Mouse (Mus musculus): ENCODE measurements around the gene Mettl7a3. TPM values are rescaled to one million over a fixed set of nuclear protein-coding genes. Genes with fewer than 3 reads are reported as not detected.
A peak's percentile ranks its signal among the peaks of the same experiment; 100 is the strongest.

The Mettl7a3 gene
- total RNA-seq, 1 experiment: 0.49 TPM

DNA sequence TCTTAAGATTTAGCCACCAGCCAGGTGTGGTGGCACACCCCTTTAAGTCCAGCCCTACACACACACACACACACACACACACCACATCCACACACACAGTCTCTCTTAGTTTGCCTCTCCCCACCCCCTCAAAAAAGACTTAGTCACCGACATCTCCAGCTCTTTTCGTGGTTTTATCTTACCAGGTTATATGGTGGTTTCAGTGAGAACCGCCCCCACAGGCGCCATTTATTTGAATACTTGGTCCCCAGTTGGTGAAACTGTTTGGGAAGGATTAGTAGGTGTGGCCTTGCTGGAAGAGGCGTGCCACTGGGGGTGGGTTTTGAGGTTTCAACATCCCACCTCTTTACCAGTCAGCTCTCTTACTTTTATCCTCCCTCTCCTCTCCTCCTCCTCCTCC, 36.9 kb upstream of the Mettl7a3 start:
- no peak overlapping the region for H3K27ac ChIP-seq (ENCODE audit: insufficient read depth, low read depth, low read length, poor library complexity, severe bottlenecking)
- no peaks in the 10 kb centered on the region for H3K9me3 ChIP-seq (ENCODE audit: control insufficient read depth, insufficient read depth, low read depth, low read length)
- H3K4me3 ChIP-seq (ENCODE audit: insufficient read depth in 1 of 2, low read depth in 1 of 2, low read length in 2 of 2, poor library complexity in 1 of 2, severe bottlenecking in 1 of 2): no peak overlapping the region
- no peaks in the 10 kb centered on the region for H3K36me3 ChIP-seq (ENCODE audit: control insufficient read depth, insufficient read depth, low read length, poor library complexity, severe bottlenecking)
- in situ Hi-C loops (cut with MboI; ENCODE audit: low sequenced_read_pairs in 2 of 2, unreplicated experiment in 2 of 2): no loop called here
- no peak for DNase-seq (ENCODE audit: low read depth, low spot score)
- TF ChIP-seq CHD2 (IDR thresholded peaks at IDR 0.05; ENCODE audit: low read depth, low read length) (no peak), HCFC1 (IDR thresholded peaks at IDR 0.05; ENCODE audit: borderline replicate concordance, insufficient read depth, low read length) (no peak), ZC3H11A (IDR thresholded peaks at IDR 0.05; ENCODE audit: borderline replicate concordance, low read depth, low read length) (no peak), ZNF384 (IDR thresholded peaks at IDR 0.05; ENCODE audit: low read depth, low read length) (no peak), MAFK (IDR thresholded peaks at IDR 0.05; ENCODE audit: insufficient read depth, low read depth, low read length) (no peak)
- H3K4me1 ChIP-seq (ENCODE audit: control insufficient read depth in 2 of 2, insufficient read depth in 2 of 2, low read length in 2 of 2, poor library complexity in 1 of 2): peaks cover 5 to 15% of the 10 kb centered on the region in 2 experiments; a peak in 3 of 4 replicates
- H3K9ac ChIP-seq (ENCODE audit: insufficient read depth, low read depth, low read length, poor library complexity, severe bottlenecking): no peak overlapping the region

DNA sequence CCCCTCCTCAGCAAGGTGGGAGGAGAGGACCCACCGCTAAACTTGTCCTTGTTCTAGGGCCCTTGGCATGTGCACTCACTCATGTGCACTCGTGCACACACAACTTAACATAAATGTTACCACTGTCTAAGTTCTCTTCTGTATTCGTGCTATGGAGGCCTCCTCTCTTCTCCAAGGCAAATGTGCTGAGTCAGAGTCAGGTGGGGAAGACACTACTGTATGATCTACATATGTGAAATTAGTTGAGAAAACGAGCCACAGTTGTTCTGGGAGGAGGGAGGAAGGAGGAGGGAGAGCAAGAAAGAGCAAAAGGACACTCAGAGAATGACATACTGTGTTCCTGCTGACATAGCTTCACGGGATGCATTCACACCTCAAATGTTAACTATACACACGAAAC, 34.2 kb upstream of the Mettl7a3 start:
- Histone ChIP-seq H3K4me1 (ENCODE audit: control insufficient read depth in 2 of 2, insufficient read depth in 2 of 2, low read length in 2 of 2, poor library complexity in 1 of 2) (peaks cover 6 to 15% of the 10 kb centered on the region in 2 experiments; a peak in 3 of 4 replicates), H3K4me3 (ENCODE audit: insufficient read depth in 1 of 2, low read depth in 1 of 2, low read length in 2 of 2, poor library complexity in 1 of 2, severe bottlenecking in 1 of 2) (no peak overlapping the region), H3K9ac (ENCODE audit: insufficient read depth, low read depth, low read length, poor library complexity, severe bottlenecking) (no peak overlapping the region), H3K36me3 (ENCODE audit: control insufficient read depth, insufficient read depth, low read length, poor library complexity, severe bottlenecking) (no peaks in the 10 kb centered on the region), H3K27ac (ENCODE audit: insufficient read depth, low read depth, low read length, poor library complexity, severe bottlenecking) (peak overlapping the region; percentile 10; the same call in 1 of the 2 replicates), H3K9me3 (ENCODE audit: control insufficient read depth, insufficient read depth, low read depth, low read length) (no peaks in the 10 kb centered on the region)
- TF ChIP-seq ZC3H11A (IDR thresholded peaks at IDR 0.05; ENCODE audit: borderline replicate concordance, low read depth, low read length): no peak
- TF ChIP-seq MAFK (IDR thresholded peaks at IDR 0.05; ENCODE audit: insufficient read depth, low read depth, low read length): peak; percentile 88
- in situ Hi-C loops (cut with MboI; ENCODE audit: low sequenced_read_pairs in 2 of 2, unreplicated experiment in 2 of 2): no loop called here
- no peak for DNase-seq (ENCODE audit: low read depth, low spot score)

DNA sequence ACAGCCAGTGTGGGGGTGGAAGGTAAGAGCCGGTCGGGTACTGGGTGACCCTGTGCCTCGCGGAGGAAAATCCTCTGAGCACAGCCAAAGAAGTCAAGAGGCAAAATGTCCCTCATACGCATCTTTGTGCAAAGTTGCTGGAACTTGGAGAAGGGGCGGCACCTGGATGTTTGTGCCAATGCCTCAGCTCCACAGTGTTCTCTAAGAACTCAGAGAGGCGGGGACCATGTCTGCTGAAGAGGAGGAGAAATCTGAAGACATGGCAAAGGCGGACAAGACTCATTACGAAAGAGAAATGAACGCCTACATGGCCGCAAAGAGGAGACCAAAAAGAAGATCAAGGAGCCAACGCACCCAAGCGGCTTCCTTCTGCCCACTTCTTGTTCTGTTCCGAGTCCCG, 33.2 kb upstream of the Mettl7a3 start:
- H3K9me3 ChIP-seq (ENCODE audit: control insufficient read depth, insufficient read depth, low read depth, low read length): no peaks in the 10 kb centered on the region
- in situ Hi-C loops (cut with MboI; ENCODE audit: low sequenced_read_pairs in 2 of 2, unreplicated experiment in 2 of 2): no loop called here
- H3K27ac ChIP-seq (ENCODE audit: insufficient read depth, low read depth, low read length, poor library complexity, severe bottlenecking): no peak overlapping the region
- peak overlapping the region; percentile 38; the same call in 1 of the 2 replicates for H3K9ac ChIP-seq (ENCODE audit: insufficient read depth, low read depth, low read length, poor library complexity, severe bottlenecking)
- H3K4me3 ChIP-seq (ENCODE audit: insufficient read depth in 1 of 2, low read depth in 1 of 2, low read length in 2 of 2, poor library complexity in 1 of 2, severe bottlenecking in 1 of 2): peak overlapping the region; percentile 36 to 55; a peak in 3 of 4 replicates
- peaks cover 9 to 17% of the 10 kb centered on the region in 2 experiments for H3K4me1 ChIP-seq (ENCODE audit: control insufficient read depth in 2 of 2, insufficient read depth in 2 of 2, low read length in 2 of 2, poor library complexity in 1 of 2)
- TF ChIP-seq CHD2 (IDR thresholded peaks at IDR 0.05; ENCODE audit: low read depth, low read length) (no peak), ZNF384 (IDR thresholded peaks at IDR 0.05; ENCODE audit: low read depth, low read length) (no peak)
- H3K36me3 ChIP-seq (ENCODE audit: control insufficient read depth, insufficient read depth, low read length, poor library complexity, severe bottlenecking): no peaks in the 10 kb centered on the region
- DNase-seq (ENCODE audit: low read depth, low spot score): no peak

DNA sequence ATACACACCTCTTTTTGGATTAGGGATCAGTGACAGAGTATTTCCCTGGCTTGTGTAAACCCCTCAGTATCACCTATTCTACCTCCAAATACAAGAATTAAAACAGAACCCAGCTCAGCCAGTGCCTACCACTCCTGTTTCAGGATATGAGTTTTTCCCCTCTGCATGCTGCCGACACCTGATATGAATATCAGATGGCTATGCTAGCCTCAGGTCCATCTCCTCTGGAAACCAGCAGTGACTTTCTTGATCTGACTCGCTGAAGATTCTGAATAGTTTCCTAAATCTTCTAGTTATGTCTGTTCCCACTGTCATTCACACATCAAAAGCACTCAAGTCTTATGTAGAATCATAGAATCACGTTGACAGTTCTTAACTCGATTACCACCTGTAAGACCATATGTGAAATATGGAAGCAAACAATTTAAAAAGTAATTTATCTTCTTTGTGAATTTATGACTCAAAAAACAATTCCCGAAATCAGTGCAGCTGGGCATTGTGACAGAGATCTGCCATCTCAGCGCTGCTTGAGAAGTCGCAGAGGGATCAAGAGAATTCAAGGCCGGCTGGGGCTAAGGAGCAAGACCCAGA, 31.2 kb upstream of the Mettl7a3 start:
- in situ Hi-C loops (cut with MboI; ENCODE audit: low sequenced_read_pairs in 2 of 2, unreplicated experiment in 2 of 2): no loop called here
- Histone ChIP-seq H3K36me3 (ENCODE audit: control insufficient read depth, insufficient read depth, low read length, poor library complexity, severe bottlenecking) (no peaks in the 10 kb centered on the region), H3K9ac (ENCODE audit: insufficient read depth, low read depth, low read length, poor library complexity, severe bottlenecking) (no peak overlapping the region), H3K4me1 (ENCODE audit: control insufficient read depth in 2 of 2, insufficient read depth in 2 of 2, low read length in 2 of 2, poor library complexity in 1 of 2) (peaks cover 9 to 17% of the 10 kb centered on the region in 2 experiments), H3K4me3 (ENCODE audit: insufficient read depth in 1 of 2, low read depth in 1 of 2, low read length in 2 of 2, poor library complexity in 1 of 2, severe bottlenecking in 1 of 2) (no peak overlapping the region), H3K9me3 (ENCODE audit: control insufficient read depth, insufficient read depth, low read depth, low read length) (no peaks in the 10 kb centered on the region), H3K27ac (ENCODE audit: insufficient read depth, low read depth, low read length, poor library complexity, severe bottlenecking) (no peak overlapping the region; the same call in 1 of the 2 replicates)
- TF ChIP-seq MAFK (IDR thresholded peaks at IDR 0.05; ENCODE audit: insufficient read depth, low read depth, low read length) (no peak), CHD2 (IDR thresholded peaks at IDR 0.05; ENCODE audit: low read depth, low read length) (no peak), ZNF384 (IDR thresholded peaks at IDR 0.05; ENCODE audit: low read depth, low read length) (no peak), HCFC1 (IDR thresholded peaks at IDR 0.05; ENCODE audit: borderline replicate concordance, insufficient read depth, low read length) (no peak), ZC3H11A (IDR thresholded peaks at IDR 0.05; ENCODE audit: borderline replicate concordance, low read depth, low read length) (no peak)
- no peak for DNase-seq (ENCODE audit: low read depth, low spot score)

Measured in ES-E14 (cell line).